Mouse (Mus musculus): ENCODE measurements at regions not wholly inside any gene's neighbourhood (a gene's known extent, or its start where the extent isn't known, plus 50 kb on each side); places are given as distances from the start of the nearest gene placed in this dataset. TPM values are rescaled to one million over a fixed set of nuclear protein-coding genes. Genes with fewer than 3 reads are reported as not detected.

- no peak overlapping the region for H3K4me3 ChIP-seq
- no peak for TF ChIP-seq CTCF (IDR thresholded peaks at IDR 0.05)
- no peak overlapping the region for H3K27ac ChIP-seq
- intact Hi-C loops (cut with DNase I): no loop called here
- no peak for DNase-seq
Observed at GRCm38 (mm10) chr12:37057411-37057810, 50.9 kb upstream of the Meox2 start.

Small RNAs in the stretch of these regions (microRNA-seq; reads per million reads assigned to microRNA genes)
- gene Gm44326 (not detected), gene Mir5099 (74.4 reads per million, percentile 38 among the genes with 10 or more reads in this experiment)

Data from gastrocnemius, adult 2 months (tissue).